Mouse (Mus musculus) cerebellum, adult 9-11 months (tissue): ENCODE results near the gene Ddx11.

Source experiments
- DNase-seq: peaks from one replicate; pipeline ENCODE4 v3.0.0; 2022

Gene Ddx11

DNA sequence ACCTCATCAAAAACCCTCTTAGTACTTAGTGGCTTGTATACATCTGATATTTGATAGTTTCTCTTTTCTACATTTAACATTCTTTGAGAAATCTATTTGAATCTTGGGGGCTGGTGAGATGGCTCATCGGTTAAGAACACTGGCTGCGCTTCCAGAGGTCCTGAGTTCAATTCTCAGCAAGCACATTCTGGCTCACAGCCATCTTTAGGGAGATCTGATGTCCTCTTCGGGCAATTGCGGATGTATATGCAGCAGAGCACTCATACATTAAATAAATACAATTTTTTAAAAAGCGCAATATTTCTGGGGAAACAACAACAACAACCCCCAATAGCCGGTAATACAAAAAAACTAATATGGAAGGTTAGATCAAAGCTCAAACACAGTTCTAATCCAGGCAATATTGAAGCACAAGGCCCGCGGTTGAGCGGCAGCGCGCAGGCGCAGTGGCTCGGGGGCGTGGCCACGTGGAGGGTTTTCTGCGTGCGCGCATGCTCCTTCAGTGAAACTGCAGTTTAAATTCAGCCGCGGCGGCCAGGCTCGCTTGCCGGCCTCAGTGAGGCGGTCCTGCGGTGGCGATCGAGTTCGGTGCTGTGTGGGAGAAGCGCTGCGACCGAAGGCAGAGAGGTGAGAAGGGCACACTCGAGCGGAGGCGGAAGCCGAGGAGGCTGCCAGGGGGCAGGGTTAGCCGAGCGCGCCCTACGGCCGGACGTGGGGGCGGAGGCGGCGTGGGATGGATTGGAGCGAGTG lies at the start of gene Ddx11:
Gene Ddx11, plus strand, starts transcription at position 455 of the 750 bp plus-strand sequence.
- peak; percentile 90 for DNase-seq

- DNase-seq: no peak
These were observed 49.3 kb upstream of the Ddx11 start for GRCm38 (mm10) chr17:66073971-66074370.

DNA sequence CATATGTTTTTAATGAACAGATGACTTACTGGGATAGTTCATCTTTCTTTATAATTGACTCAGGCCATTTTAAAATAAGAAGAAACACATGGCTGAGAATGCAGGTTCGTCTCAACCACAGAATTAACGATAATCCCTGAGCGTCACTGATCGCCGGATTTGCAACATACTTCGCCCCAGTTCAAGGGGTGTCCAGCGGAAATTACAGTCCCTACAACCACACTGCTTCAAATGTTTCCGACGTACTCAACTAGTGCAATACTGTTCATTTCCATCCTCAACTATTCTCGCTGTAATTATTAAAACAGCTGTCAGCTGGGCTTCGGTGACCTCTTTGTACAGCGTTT lies 47.5 kb upstream of the Ddx11 start:
- DNase-seq: peak; percentile 24

- DNase-seq: peak; percentile 72
These were observed 47.0 kb upstream of the Ddx11 start for GRCm38 (mm10) chr17:66076174-66076927.

DNA sequence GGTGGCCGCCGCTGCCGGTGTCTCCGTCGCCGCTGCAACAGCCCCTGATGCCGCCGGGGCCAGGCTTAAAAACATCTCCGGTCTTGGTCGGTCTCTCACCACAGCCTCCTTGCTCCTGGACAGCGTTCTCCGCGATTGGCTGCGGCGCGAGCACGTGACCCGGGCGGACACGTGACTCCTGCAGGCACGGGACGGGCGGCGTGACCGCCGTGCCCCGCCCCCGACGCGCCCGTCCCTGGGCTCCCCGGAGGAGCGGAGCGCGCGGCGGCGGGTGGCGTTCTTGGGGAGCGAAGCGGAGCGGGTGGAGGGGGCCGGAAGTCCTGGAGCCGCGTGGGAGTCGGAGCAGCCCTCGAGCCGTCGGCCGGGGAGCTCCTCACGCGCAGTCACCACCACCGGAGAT lies 46.4 kb upstream of the Ddx11 start, which contains the start of gene Ankrd12:
Gene Ankrd12, minus strand, starts transcription at position 156 of the 400 bp plus-strand sequence.
- peak; percentile 97 for DNase-seq

- no peak for DNase-seq
These were observed 45.9 kb upstream of the Ddx11 start for GRCm38 (mm10) chr17:66077437-66077850.

DNA sequence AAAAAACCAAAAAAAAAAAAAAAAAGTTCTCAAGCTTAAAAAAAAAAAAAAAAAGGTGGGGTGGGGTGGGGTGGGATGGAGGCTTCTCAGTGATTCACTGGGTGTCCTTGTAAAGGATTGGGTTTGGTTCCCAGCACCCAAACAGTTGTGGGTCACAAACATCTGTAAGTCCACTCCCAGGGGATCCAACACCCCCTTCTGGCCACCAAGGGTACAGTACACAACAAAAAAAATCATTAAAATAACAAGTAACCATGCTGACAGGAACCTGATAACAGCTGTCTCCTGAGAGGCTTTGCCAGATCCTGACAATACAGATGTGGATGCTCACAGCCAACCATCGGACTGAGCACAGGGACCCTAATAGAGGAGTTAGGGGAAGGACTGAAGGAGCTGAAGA lies 38.8 kb upstream of the Ddx11 start:
- DNase-seq: no peak

DNA sequence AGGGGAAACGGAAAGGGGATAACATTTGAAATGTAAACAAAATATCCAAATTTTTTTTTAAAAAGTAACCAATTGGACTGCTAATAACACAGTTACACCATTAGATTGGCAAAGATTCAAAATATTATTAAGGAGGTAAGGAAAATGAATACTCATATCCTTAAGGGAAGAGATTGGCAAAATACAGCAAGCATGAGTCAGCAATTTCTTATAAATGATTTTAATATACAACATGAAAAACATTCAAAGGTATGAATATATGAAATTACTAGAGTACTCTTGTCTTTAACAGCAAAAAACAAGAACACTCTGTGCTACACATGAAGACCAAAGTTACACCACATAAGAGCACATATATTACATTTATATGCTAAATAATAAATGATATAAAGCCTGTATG lies 38.3 kb upstream of the Ddx11 start:
- no peak for DNase-seq

DNA sequence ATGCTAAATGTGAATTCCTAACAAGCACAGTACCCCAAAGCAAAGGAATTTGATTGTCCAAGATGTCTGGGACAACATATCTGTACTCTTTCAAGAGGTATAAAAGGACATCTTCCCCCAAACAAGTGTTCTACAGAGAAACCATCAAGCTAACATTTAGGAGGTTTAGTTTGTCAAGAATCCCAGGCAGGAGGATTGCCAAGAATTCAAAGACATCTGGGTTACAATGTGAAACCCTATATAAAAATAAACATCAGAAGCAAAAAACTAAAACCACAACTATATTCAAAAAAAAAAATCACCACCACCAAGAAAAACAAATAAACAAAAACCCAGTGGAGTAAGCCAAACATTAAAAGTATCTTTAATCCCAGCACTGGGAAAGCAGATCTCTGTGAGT lies 33.1 kb upstream of the Ddx11 start:
- DNase-seq: no peak

DNA sequence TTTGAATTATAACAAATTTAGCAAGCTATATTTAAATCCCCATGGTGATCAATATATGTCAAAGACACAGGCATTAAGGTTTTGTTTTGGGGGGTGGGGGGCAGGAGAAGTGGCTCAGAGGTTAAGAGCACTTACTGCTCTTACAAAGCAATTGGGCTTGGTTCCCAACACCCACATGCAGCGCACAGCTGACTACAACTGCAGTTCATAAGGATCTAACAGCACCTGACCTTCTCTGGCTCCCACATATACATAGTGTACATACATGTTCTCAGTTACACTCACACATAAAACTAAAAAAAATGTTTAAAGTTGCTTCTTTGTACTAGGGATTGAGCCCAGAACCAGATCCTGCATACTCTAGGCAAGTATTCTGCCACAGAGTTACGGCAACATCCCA lies 31.9 kb upstream of the Ddx11 start:
- DNase-seq: no peak

DNA sequence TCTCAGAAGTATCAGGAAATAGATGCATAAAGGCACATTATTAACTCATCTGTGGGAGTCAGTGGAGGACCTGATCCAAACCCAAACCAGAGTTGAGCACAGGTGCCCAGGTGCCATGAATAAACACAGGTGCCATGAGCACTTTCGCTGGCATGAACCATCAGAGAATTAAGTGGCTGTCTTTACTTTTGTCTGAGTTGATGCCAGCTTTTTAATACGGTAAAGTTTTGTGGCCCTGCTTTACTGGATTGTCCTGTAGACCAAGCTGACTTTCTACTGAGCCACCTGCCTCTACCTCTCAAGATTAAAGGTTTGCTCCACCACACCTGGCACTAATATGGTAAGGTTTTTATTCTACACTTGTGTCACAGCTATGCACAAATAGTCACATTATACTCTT lies 31.3 kb upstream of the Ddx11 start:
- no peak for DNase-seq

DNA sequence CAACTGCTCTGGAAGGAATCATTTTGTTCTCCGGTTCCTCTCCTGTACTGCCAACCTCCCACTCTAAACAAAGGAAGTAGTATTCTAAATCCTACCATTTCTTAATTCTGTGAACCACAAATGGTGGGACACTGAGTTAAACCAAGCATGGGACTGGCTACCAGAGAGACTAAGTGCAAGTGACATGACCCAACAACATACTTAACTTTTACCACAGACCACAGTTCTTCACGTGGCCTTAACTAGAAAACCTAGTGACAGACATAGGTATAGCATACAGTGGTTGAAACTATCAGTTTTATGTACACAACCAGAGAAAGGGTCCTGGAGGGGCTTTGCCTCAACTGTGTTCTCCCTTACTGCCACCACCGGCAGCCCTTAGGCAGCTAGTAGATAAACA lies 30.7 kb upstream of the Ddx11 start:
- DNase-seq: no peak

- no peak for DNase-seq
These were observed 22.5 kb upstream of the Ddx11 start for GRCm38 (mm10) chr17:66100566-66101379.

DNA sequence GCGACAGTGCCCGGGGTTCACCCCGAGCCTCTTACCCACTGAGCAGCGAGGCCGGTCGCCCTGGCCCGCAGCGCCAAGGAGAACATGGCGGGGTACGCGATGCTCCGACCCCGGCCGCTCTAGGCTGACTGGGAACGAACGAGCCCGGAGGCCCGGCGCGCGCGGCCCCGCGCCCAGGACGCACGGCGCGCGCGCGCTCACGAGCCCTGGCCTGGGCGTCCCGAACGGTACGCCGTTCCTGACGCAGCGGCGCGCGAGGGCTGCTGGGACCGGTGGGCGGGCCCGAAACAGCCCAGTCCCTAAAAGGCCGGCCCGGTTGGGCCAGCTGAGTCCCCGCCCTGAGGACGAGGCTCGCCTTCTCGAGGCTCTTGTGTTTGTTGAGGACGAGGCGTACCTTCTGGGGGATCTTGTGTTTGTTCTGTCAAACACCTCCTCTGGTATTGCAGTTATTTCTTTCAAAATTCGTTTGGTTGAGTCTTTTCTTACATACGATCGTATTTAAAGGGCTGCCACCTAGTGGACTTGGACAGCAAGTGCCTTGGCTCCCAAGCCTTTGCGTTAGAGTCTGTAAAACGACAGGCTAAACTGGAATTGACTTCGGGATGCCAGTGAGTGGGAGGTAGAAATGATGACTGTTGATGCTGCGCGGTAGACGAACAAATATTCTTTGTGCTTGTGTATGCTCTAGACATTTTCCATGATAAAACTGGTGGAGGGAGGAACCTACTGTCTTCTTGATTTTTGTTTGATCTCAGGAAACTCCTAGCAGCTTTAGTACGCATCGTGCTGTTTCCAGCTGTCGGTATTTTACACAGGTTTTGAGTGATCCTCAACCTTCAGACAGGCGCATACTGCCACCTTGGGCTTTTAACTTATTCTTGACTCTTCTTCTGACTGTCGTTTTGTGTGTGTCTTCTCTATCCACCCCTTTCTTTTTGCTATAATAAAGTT lies 21.7 kb upstream of the Ddx11 start, which contains the start of gene Ndufv2:
Gene Ndufv2, minus strand, starts transcription at position 180 of the 951 bp plus-strand sequence.
- peak; percentile 93 for DNase-seq

GRCm38 (mm10) chr17:66104076-66104475 lies 19.2 kb upstream of the Ddx11 start:
- DNase-seq: no peak

- DNase-seq: peak; percentile 59
These were observed 16.6 kb upstream of the Ddx11 start for GRCm38 (mm10) chr17:66106601-66107267.

GRCm38 (mm10) chr17:66107466-66107865 lies 15.9 kb upstream of the Ddx11 start:
- DNase-seq: no peak

DNA sequence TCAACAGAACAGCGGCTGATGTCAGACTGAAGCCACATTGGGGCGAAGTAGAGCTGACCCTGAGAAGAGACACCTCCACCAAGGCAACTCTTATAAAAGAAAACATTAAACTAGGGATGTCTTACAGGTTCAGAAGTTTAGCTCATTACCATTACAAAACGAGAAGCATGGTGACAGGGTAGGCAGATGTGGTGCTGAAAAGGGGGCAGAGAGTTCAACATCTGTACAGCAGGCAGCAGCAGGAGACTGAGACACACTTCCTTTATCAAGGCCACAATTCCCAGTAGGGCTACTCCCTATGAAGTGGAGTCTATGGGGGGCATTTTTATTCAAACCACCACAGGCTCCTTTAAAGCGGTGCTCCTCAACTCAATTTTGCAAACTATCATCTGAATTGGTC lies 15.1 kb upstream of the Ddx11 start:
- no peak for DNase-seq

- no peak for DNase-seq
These were observed 12.6 kb upstream of the Ddx11 start for GRCm38 (mm10) chr17:66110746-66111145.

DNA sequence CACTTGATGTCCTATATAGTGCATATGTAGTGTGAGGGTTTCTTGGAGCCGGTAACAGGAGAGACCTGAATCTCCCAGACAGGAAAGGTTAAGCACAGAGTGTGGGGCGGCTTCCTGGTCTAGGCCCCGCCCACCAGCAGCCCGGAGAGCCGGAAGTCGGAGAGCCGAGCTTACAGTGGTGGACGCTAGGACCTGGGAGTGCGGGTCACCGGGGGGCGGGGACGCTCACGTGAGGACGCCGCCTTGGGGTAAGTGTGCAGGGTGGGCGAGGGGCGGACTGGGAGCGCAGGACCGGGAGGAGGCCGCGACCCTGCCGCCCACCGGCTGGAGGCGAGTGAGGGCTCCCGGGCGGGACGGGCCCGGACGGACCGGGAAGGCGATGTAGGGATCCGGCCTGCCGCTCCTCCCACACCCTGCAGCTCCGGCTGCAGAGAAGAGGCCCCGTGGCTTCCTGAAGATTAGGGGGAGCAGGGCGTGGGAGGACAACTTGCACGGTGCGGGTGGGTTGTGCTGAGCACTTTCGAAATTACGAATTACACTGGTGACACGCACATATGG lies 11.8 kb upstream of the Ddx11 start, which contains the start of gene Washc1:
Gene Washc1, plus strand, starts transcription at position 144 of the 558 bp plus-strand sequence.
- peak; percentile 89 for DNase-seq

GRCm38 (mm10) chr17:66112166-66112565 lies 11.2 kb upstream of the Ddx11 start:
- no peak for DNase-seq
